Mouse (Mus musculus) megakaryocyte, adult 5-6 weeks (primary cell): Measurements from ENCODE around the gene Myocd. TPM values are rescaled to one million over a fixed set of nuclear protein-coding genes. Genes with fewer than 3 reads are reported as not detected.

ENCODE experiments used
- ATAC-seq: 2 replicates; pipeline ENCODE4 v1.8.0; 2016; ENCODE audit warnings: mild to moderate bottlenecking, inconsistent platforms; ENCODE audit not compliant: poor library complexity, severe bottlenecking
- total RNA-seq, 2 experiments: library from RNA; stranded (forward) in 1 of 2; stranded (reverse) in 1 of 2; fragments of 153-499, 151-499 nt in 1 of 2; fragments of 221-1000, 200-1000 nt in 1 of 2; gene quantifications; 2 replicates each; pipeline versions ENCODE4 v1.2.3 to v1.2.4; 2015 to 2017

The Myocd gene
- total RNA-seq (2015) (not detected in 2 replicates), total RNA-seq (2017) (not detected in 2 replicates)

- no peak for ATAC-seq
Observed at GRCm38 (mm10) chr11:65269851-65270473, at the start of gene Myocd. Myocd (minus strand) TSS chr11:65269989.

- ATAC-seq: no peak
Observed at GRCm38 (mm10) chr11:65303824-65304223, 34.0 kb upstream of the Myocd start.

- no peak for ATAC-seq
Observed at GRCm38 (mm10) chr11:65294128-65294833, 24.5 kb upstream of the Myocd start.

GRCm38 (mm10) chr11:65292994-65293393 is 23.2 kb upstream of the Myocd start:
- no peak for ATAC-seq

- ATAC-seq: no peak
Observed at GRCm38 (mm10) chr11:65287706-65288105, 17.9 kb upstream of the Myocd start.

- no peak for ATAC-seq
Observed at GRCm38 (mm10) chr11:65286211-65286610, 16.4 kb upstream of the Myocd start.

- no peak for ATAC-seq
Observed at GRCm38 (mm10) chr11:65275441-65275840, 5.7 kb upstream of the Myocd start.

- ATAC-seq: no peak
Observed at GRCm38 (mm10) chr11:65271000-65271399, 1.2 kb upstream of the Myocd start.

- no peak for ATAC-seq
Observed at GRCm38 (mm10) chr11:65268310-65268709, 1.5 kb downstream of the Myocd start.

- ATAC-seq: no peak
Observed at GRCm38 (mm10) chr11:65263466-65263865, 6.3 kb downstream of the Myocd start.

GRCm38 (mm10) chr11:65258997-65259396 is 10.8 kb downstream of the Myocd start:
- no peak for ATAC-seq

GRCm38 (mm10) chr11:65256143-65256542 is 13.6 kb downstream of the Myocd start:
- no peak for ATAC-seq

GRCm38 (mm10) chr11:65255564-65255963 is 14.2 kb downstream of the Myocd start:
- no peak for ATAC-seq

GRCm38 (mm10) chr11:65250366-65250765 is 19.4 kb downstream of the Myocd start:
- no peak for ATAC-seq

- no peak for ATAC-seq
Observed at GRCm38 (mm10) chr11:65246301-65247054, 23.3 kb downstream of the Myocd start.

- ATAC-seq: no peak
Observed at GRCm38 (mm10) chr11:65243593-65243992, 26.2 kb downstream of the Myocd start.

GRCm38 (mm10) chr11:65240521-65240920 is 29.3 kb downstream of the Myocd start:
- no peak for ATAC-seq

- ATAC-seq: no peak
Observed at GRCm38 (mm10) chr11:65237896-65238295, 31.9 kb downstream of the Myocd start.

- no peak for ATAC-seq
Observed at GRCm38 (mm10) chr11:65236907-65237306, 32.9 kb downstream of the Myocd start.

GRCm38 (mm10) chr11:65235374-65235773 is 34.4 kb downstream of the Myocd start:
- ATAC-seq: no peak

- no peak for ATAC-seq
Observed at GRCm38 (mm10) chr11:65231771-65232170, 38.0 kb downstream of the Myocd start.

GRCm38 (mm10) chr11:65226766-65227165 is 43.0 kb downstream of the Myocd start:
- no peak for ATAC-seq
